Comparison of ENCODE assay signal across 12 mouse cellular contexts in the genomic region with DNA sequence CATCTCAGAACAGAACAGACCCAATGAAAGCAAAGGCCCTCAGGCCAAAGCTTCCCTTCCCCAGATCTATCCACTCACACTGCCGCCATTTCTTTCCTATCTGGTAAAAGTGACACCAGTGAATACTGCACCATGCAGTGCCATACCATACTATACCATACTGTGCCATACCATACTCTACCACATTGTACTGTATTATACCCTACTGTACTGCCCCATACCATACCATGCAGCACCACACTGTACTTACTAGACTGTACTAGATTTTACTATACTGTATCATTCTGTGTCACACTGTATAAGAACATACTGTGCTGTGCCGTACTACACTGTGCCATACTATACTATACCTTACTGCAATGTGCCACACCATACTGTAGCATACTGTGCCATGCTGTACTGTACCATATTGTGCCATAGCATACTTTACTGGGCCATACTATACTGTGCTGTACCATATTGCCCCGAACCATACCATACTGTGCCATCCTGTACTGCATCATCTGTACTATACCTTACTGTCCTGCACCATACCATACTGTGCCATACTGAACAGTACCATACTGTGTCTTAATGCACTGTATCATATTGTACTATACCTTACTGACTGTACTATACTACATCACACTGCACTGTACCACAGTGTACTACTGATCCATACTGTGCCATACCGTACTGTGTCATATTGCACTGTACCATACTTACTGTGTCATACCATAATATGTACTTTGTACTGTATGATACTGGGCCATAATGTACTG.
DNase-seq lines count a peak whose midpoint lies in the region; ATAC-seq lines count a peak whose summit lies in the region.
"Had no signal": no experiment of that assay in that cellular context is flagged by ENCODE, and none has a peak within 500 bp of the region (broad histone marks: within the 10 kb centered on the region; RNA-seq: fewer than 3 reads in every experiment).

No protein-coding gene starts in this region.

- 84% methylated on average over 4 of the region's 4 CpGs for WGBS in heart, embryonic 12.5 days
- WGBS in lung, embryonic 15.5 days: 90% methylated on average over 4 of the region's 4 CpGs
- 97% methylated on average over 4 of the region's 4 CpGs for WGBS in hindbrain, embryonic 16.5 days
- WGBS in midbrain, embryonic 16.5 days: 97% methylated on average over 4 of the region's 4 CpGs

- peak; percentile 45; the same call in 1 of the 2 replicates for ATAC-seq in heart, embryonic 12.5 days (ENCODE audit: insufficient number of reproducible peaks, low FRiP score)
- ATAC-seq in lung, embryonic 15.5 days (ENCODE audit: borderline replicate concordance, extremely low read depth, low FRiP score, low TSS enrichment): peak; percentile 55
- peak; percentile 34 for ATAC-seq in hindbrain, embryonic 16.5 days
- 0 out of 2 replicates have a peak, but pooled peaks have one; percentile 32 for ATAC-seq in midbrain, embryonic 16.5 days
- no peak; the same call in 1 of the 2 replicates for ATAC-seq in erythroblast, adult 5-6 weeks (replicated peaks; ENCODE audit: low FRiP score, poor library complexity, severe bottlenecking)

- H3K27ac ChIP-seq in heart, embryonic 12.5 days (ENCODE audit: poor library complexity, severe bottlenecking): no peak overlapping the region
- no peak overlapping the region for H3K27ac ChIP-seq in lung, embryonic 15.5 days
- no peak overlapping the region for H3K27ac ChIP-seq in hindbrain, embryonic 16.5 days (ENCODE audit: low read depth, low read length)
- no peak overlapping the region for H3K27ac ChIP-seq in midbrain, embryonic 16.5 days (ENCODE audit: low read length)
- H3K27ac ChIP-seq: macrophage had no signal

- no peak overlapping the region for H3K9ac ChIP-seq in heart, embryonic 12.5 days
- H3K9ac ChIP-seq in lung, embryonic 15.5 days: no peak overlapping the region
- no peak overlapping the region for H3K9ac ChIP-seq in hindbrain, embryonic 16.5 days (ENCODE audit: low read depth, low read length)
- H3K9ac ChIP-seq in midbrain, embryonic 16.5 days (ENCODE audit: low read depth, low read length): no peak overlapping the region

- H3K9me3 ChIP-seq in heart, embryonic 12.5 days (replicated peaks): no peaks in the 10 kb centered on the region
- H3K9me3 ChIP-seq in lung, embryonic 15.5 days: no peaks in the 10 kb centered on the region
- no peaks in the 10 kb centered on the region for H3K9me3 ChIP-seq in hindbrain, embryonic 16.5 days (ENCODE audit: control insufficient read depth, low read length)
- H3K9me3 ChIP-seq in midbrain, embryonic 16.5 days (replicated peaks; ENCODE audit: control insufficient read depth, low read length, poor library complexity, severe bottlenecking): no peaks in the 10 kb centered on the region

- H3K36me3 ChIP-seq in heart, embryonic 12.5 days: no peaks in the 10 kb centered on the region
- no peaks in the 10 kb centered on the region for H3K36me3 ChIP-seq in lung, embryonic 15.5 days
- H3K36me3 ChIP-seq in hindbrain, embryonic 16.5 days (ENCODE audit: control insufficient read depth, insufficient read depth, low read length): no peaks in the 10 kb centered on the region
- H3K36me3 ChIP-seq in midbrain, embryonic 16.5 days (ENCODE audit: control insufficient read depth, insufficient read depth, low read length): no peaks in the 10 kb centered on the region

- H3K4me3 ChIP-seq in heart, embryonic 12.5 days: no peak overlapping the region
- no peak overlapping the region for H3K4me3 ChIP-seq in lung, embryonic 15.5 days
- H3K4me3 ChIP-seq in hindbrain, embryonic 16.5 days (ENCODE audit: low read length): no peak overlapping the region
- H3K4me3 ChIP-seq in midbrain, embryonic 16.5 days (ENCODE audit: low read depth, low read length): no peak overlapping the region

- intact Hi-C loops in heart, postnatal 14 days (cut with DNase I): no loop called here

- no peak for DNase-seq in heart, postnatal 14 days
- no peak for DNase-seq in lung, postnatal 4 days
- DNase-seq in lung, postnatal 36 days: no peak
- DNase-seq: cerebellum, postnatal 10 days; kidney, adult 18-20 months; right cerebral cortex, postnatal 14 days had no signal

- H3K27me3 ChIP-seq in heart, embryonic 12.5 days (replicated peaks): no peaks in the 10 kb centered on the region
- H3K27me3 ChIP-seq in lung, embryonic 15.5 days: no peaks in the 10 kb centered on the region
- no peaks in the 10 kb centered on the region for H3K27me3 ChIP-seq in hindbrain, embryonic 16.5 days (replicated peaks; ENCODE audit: control insufficient read depth, insufficient read depth, low read length)
- no peaks in the 10 kb centered on the region for H3K27me3 ChIP-seq in midbrain, embryonic 16.5 days (ENCODE audit: control insufficient read depth, insufficient read depth, low read depth, low read length)

- no peak overlapping the region for H3K4me2 ChIP-seq in heart, embryonic 12.5 days
- H3K4me2 ChIP-seq in lung, embryonic 15.5 days: no peak overlapping the region
- no peak overlapping the region for H3K4me2 ChIP-seq in hindbrain, embryonic 16.5 days (ENCODE audit: low read length)
- no peak overlapping the region for H3K4me2 ChIP-seq in midbrain, embryonic 16.5 days (ENCODE audit: low read length)

- no peaks in the 10 kb centered on the region for H3K4me1 ChIP-seq in heart, embryonic 12.5 days (replicated peaks)
- no peaks in the 10 kb centered on the region for H3K4me1 ChIP-seq in lung, embryonic 15.5 days
- no peaks in the 10 kb centered on the region for H3K4me1 ChIP-seq in hindbrain, embryonic 16.5 days (ENCODE audit: control insufficient read depth, insufficient read depth, low read depth, low read length)
- H3K4me1 ChIP-seq in midbrain, embryonic 16.5 days (ENCODE audit: control insufficient read depth, insufficient read depth, low read length): no peaks in the 10 kb centered on the region
